Mouse (Mus musculus) cerebellum, adult 11 months (tissue): Measurements from ENCODE around the gene Lrrc20.
A peak's percentile ranks its signal among the peaks of the same experiment; 100 is the strongest.

Experiments used
- DNase-seq: peaks from one replicate; pipeline ENCODE4 v3.0.0; 2022

The Lrrc20 gene

GRCm38 (mm10) chr10:61517296-61518071, 41.9 kb downstream of the Lrrc20 start:
- no peak for DNase-seq

- no peak for DNase-seq
These were observed 42.7 kb downstream of the Lrrc20 start for GRCm38 (mm10) chr10:61518320-61518719.

GRCm38 (mm10) chr10:61519491-61519890, 43.9 kb downstream of the Lrrc20 start:
- DNase-seq = no peak

GRCm38 (mm10) chr10:61520714-61521113, 45.1 kb downstream of the Lrrc20 start:
- DNase-seq = no peak

DNA sequence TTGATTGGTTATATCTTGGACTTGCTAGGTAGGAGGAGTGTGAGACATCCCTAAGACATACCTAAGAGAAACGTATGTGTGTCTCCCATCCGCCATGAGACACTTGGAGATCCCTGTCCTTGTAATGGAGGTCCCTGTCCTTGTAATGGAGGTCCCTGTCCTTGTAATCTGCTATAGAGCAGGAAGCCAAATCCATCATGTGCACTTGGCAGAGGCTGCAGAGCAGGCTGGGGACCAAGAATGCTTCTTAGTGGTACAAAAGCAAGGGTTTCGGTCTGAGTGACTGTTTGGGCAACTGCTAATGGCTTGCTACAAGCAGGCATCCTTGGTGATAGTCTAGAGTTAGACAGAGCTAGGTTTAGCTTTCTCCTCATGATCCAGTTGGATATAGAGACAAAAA, 55.3 kb downstream of the Lrrc20 start:
- DNase-seq = no peak

GRCm38 (mm10) chr10:61533285-61533684, 57.7 kb downstream of the Lrrc20 start:
- no peak for DNase-seq

- DNase-seq = no peak
These were observed 58.9 kb downstream of the Lrrc20 start for GRCm38 (mm10) chr10:61534371-61535101.

- DNase-seq = no peak
These were observed 59.8 kb downstream of the Lrrc20 start for GRCm38 (mm10) chr10:61535441-61535840.

DNA sequence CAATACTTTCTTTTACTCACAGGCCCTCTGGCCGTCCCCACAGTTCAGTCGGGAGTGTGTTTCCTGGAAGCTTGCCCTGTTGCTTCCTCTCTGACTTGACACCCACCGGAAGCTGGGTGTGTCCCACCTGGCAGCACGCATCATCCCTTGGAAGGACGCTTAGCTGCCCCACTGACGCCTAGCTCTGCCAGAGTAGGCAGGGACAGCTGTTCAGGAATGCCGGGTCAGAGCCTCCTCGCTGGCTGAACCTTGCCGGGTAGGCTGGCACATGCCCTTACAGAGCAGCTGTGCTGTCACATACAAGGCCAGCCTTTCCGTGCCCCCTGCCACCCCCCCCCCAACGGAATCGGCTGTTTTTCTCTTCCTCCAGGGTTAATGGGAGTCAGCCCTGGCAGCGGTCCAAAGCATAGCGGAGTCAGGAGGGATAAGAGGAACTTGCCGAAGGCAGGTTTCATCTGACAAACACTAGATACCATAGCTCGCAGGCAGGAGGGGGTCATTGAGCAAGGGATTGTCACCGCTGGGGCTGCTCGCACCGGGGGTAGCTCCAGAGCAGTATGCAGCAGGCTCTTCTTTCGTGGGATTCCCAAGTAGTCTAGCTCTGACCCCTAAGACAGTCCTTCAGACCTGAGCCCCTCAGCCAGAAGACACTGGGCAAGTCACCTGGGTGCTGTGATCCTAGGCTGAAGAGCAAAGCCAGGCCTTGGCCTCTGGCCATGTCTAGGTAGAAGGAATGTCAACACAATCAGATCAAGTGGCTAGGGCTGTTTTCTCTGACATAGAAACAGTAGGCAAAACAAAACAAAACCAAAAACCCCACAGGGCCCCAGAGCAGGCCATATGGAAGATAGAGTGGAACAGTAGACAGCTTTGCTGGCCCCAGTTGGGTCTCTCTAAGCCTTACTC, 60.8 kb downstream of the Lrrc20 start:
- peak; percentile 35 for DNase-seq

GRCm38 (mm10) chr10:61537036-61537380, 61.4 kb downstream of the Lrrc20 start:
- DNase-seq = no peak

GRCm38 (mm10) chr10:61538446-61538845, 62.8 kb downstream of the Lrrc20 start:
- no peak for DNase-seq

DNA sequence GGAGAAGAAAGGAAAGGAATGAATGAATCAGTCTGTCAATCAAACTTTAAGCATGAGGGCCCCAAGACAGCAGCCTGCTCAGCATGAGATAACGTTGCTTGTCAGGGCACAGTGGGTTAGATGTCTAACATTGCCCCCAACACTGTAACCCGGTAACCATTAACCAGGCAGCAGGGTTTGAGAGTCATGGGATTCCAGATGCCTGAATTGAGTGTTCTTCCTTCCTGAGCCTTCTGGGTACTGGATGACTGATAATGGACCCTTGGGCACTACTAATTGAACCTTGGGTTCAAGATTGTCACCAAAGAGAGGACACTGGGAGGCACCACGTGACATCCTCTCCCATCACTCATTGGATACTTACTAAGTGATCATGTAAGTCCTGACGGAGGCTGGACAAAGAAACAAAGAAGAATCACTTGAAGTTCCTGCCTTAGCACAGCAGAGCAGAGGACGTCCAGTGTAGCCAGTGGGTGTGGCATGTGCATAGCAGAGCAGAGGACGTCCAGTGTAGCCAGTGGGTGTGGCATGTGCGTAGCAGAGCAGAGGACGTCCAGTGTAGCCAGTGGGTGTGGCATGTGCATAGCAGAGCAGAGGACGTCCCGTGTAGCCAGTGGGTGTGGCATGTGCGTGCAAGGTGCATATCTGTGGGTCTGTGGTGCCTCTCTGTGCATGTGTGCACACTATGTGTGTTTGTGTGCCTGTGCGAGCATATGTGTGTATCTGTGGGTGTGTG, 68.7 kb downstream of the Lrrc20 start:
- no peak for DNase-seq

GRCm38 (mm10) chr10:61544863-61545240, 69.3 kb downstream of the Lrrc20 start:
- DNase-seq = no peak

DNA sequence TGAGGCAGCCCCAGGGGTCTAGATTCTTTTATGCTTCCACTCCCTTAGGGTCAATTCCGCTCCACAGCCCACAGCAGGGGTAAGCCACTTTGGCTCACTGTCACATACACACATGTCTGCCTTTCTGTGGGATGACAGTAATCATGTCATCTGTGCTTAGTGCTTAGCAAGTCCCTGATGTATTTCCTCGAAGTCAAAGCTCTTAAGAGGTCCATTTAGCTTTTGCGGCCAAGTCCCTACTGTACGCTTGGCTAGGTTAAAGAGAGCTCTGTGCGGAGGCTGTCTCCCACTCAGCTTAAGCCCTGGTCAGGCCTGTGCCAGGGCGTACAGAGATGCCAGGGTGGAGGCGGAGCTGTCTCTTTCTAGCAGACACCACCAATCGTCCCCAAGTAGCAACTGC, 74.5 kb downstream of the Lrrc20 start:
- peak; percentile 27 for DNase-seq

- no peak for DNase-seq
These were observed 79.6 kb downstream of the Lrrc20 start for GRCm38 (mm10) chr10:61555155-61555554.

GRCm38 (mm10) chr10:61558631-61559030, 83.0 kb downstream of the Lrrc20 start:
- DNase-seq = no peak

DNA sequence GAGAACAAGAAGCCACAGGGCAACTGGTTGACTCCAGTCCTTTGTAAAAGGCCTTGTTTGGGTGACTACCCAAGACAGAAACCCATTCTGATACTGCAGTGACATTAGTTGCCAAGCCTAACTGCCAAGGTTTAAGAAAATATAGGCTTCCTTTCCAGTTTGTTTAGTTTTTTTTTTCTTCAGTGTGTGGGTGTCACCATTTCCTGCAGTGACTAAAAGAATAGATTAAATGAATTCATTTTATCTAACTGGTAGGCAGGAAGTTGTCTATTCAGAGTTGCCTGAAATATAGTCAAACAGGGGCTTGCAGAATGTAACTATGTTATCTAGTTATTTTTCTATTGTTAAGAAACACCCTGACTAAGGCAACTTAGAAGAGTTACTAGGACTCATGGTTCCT, 83.9 kb downstream of the Lrrc20 start:
- DNase-seq = no peak

DNA sequence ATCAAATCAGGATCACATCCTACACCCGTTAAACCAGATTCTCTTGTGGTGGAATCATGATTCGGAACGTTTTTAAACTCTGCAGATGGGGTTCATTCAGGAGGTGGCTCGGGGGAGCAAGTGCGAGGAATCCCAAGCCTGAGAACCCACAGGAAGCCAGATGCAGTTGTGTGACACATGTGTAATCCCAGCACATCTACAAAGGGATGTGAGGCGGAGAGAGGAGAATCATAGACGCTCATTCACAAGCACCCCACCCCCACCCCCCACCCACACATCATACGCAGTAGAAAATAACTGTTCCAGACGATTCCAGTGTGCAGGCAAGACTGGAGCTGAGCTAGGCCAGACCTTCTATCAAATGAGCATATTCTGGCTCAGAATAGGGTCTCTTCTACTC, 87.9 kb downstream of the Lrrc20 start:
- DNase-seq = no peak

DNA sequence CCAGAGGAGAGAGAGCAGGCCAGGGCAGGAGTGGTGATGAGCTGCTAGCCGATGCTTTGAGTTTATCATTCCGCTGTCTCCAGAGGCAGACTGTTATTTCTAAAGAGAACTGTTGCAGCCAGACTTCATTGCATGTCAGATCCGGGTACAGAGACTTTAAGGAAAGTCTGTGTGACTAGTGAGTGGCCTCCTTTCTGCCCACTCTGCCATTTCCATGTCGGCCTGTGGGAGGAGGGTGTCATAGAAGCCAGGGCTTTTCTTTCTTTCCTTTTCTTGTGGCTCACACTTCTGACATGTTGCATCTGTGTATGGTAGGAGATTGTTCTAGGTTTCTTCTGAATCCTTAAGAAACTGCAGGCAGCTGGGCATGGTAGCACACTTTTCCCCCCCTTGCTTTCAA, 88.8 kb downstream of the Lrrc20 start:
- no peak for DNase-seq

DNA sequence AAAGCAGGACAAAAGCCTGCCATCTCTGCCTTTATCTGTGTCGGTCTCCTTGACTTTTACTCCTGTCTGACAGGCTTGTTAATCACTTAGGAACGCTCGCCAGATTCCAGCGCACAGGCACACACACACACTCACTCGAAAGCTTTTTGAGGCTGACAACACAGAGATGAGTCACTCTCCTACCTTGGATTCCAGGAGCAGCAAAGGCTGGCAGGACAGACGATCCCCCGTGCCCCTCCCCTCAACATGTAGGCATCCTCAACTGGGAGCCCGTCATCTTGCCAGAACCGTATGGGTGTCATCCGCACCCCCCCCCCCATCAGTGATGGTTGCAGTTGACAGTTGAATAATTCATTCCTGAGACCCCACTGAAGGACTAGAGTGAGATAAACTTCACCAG, 94.6 kb downstream of the Lrrc20 start:
- DNase-seq = no peak

DNA sequence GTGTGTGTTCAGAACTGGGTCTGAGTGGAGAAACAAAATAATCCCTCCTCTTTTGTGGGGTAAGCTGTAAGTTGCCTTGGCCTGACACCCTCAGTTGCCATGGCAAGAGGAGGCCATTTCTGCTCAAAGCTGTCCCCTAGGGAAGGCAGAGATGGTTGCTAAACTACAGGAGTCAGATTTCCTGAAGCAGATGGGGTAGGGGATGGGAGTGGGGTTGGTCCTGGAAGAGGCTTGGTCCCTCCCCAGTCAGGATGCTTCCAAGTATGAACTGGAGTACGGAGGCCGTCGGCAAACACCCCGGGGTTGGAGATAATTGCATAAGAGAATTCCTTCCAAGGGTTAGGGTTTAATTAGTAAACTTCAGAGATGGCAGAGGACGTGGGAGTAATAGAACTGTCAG, 96.5 kb downstream of the Lrrc20 start:
- DNase-seq = no peak

GRCm38 (mm10) chr10:61576120-61576767, 100.6 kb downstream of the Lrrc20 start:
- no peak for DNase-seq
